Mouse (Mus musculus): ENCODE measurements around the gene Gm38431. TPM values are rescaled to one million over a fixed set of nuclear protein-coding genes. Genes with fewer than 3 reads are reported as not detected.
A peak's percentile ranks its signal among the peaks of the same experiment; 100 is the strongest.

Gene Gm38431
- polyA plus RNA-seq, 1 experiment from 2014 or later, result 2.0 TPM

DNA sequence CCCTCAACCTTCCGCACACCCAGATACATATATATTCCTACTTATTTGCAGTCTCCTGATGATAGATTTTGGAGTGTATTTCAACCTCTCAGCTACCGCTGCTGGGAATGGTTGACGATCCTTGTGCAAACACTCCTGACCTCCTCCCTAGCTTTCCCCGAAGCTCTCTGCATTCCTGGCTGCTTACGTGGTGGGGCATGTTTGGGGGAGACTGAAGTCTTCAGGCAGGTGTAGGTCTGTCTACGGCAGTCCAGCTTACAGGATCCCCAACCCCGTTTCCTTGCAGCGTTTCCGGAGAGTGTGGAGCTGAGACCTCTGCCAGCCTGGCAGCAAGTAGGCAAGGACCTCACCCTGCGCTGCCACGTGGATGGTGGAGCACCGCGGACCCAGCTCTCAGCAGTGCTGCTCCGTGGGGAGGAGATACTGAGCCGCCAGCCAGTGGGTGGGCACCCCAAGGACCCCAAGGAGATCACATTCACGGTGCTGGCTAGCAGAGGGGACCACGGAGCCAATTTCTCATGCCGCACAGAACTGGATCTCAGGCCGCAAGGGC lies 66.5 kb downstream of the Gm38431 start:
- Histone ChIP-seq H3K4me1 (ENCODE audit: control insufficient read depth, insufficient read depth, low read length) (peaks cover 3% of the 10 kb centered on the region; the same call in 1 of the 2 replicates), H3K27ac (replicated peaks; ENCODE audit: low read depth, low read length) (no peak overlapping the region), H3K4me2 (ENCODE audit: low read length) (no peak overlapping the region), H3K9ac (replicated peaks; ENCODE audit: low read length) (no peak overlapping the region), H3K27me3 (ENCODE audit: control insufficient read depth, insufficient read depth, low read length) (peaks cover 31% of the 10 kb centered on the region), H3K36me3 (ENCODE audit: control insufficient read depth, insufficient read depth, low read length) (no peaks in the 10 kb centered on the region), H3K4me3 (replicated peaks; ENCODE audit: low read depth, low read length) (no peak overlapping the region), H3K9me3 (ENCODE audit: control insufficient read depth, low read length) (no peaks in the 10 kb centered on the region)
- DNase-seq, result no peak
- no peak for ATAC-seq (ENCODE audit: low FRiP score, low TSS enrichment)
- WGBS, result 70% methylated on average over 19 of the region's 19 CpGs

DNA sequence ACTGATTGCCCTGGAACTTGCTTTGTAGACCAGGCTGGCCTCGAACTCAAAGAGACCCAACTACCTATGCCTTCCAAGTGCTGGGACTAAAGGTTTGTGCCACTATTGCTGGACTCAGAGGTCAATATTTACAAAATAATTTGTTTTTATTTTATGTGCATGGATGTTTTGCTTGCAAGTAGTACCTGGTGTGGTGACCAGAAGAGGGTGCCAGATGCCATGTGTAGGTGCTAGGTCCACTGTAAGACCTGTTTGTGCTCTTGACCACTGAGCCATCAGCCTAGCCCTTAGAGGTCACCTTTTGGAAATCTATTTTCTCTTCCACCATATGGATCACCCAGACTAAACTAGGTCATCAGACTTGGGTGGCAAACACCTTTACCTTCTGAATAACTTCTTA lies 69.1 kb downstream of the Gm38431 start:
- Histone ChIP-seq H3K9ac (replicated peaks; ENCODE audit: low read length) (no peak overlapping the region), H3K36me3 (ENCODE audit: control insufficient read depth, insufficient read depth, low read length) (no peaks in the 10 kb centered on the region), H3K27ac (replicated peaks; ENCODE audit: low read depth, low read length) (no peak overlapping the region), H3K27me3 (ENCODE audit: control insufficient read depth, insufficient read depth, low read length) (peaks cover 12% of the 10 kb centered on the region; the same call in 1 of the 2 replicates), H3K9me3 (ENCODE audit: control insufficient read depth, low read length) (no peaks in the 10 kb centered on the region), H3K4me3 (replicated peaks; ENCODE audit: low read depth, low read length) (no peak overlapping the region), H3K4me1 (ENCODE audit: control insufficient read depth, insufficient read depth, low read length) (no peaks in the 10 kb centered on the region), H3K4me2 (ENCODE audit: low read length) (no peak overlapping the region)
- no peak for DNase-seq
- WGBS, result 75% methylated on average over 1 of the region's 1 CpGs
- no peak for ATAC-seq (ENCODE audit: low FRiP score, low TSS enrichment)

GRCm38 (mm10) chr9:21022288-21022687 lies 69.5 kb downstream of the Gm38431 start:
- Histone ChIP-seq H3K9me3 (ENCODE audit: control insufficient read depth, low read length) (no peaks in the 10 kb centered on the region), H3K27me3 (ENCODE audit: control insufficient read depth, insufficient read depth, low read length) (peaks cover 15% of the 10 kb centered on the region; the same call in 1 of the 2 replicates), H3K9ac (replicated peaks; ENCODE audit: low read length) (no peak overlapping the region), H3K4me2 (ENCODE audit: low read length) (no peak overlapping the region), H3K4me3 (replicated peaks; ENCODE audit: low read depth, low read length) (no peak overlapping the region), H3K4me1 (ENCODE audit: control insufficient read depth, insufficient read depth, low read length) (no peaks in the 10 kb centered on the region), H3K36me3 (ENCODE audit: control insufficient read depth, insufficient read depth, low read length) (no peaks in the 10 kb centered on the region), H3K27ac (replicated peaks; ENCODE audit: low read depth, low read length) (no peak overlapping the region)
- no peak for ATAC-seq (ENCODE audit: low FRiP score, low TSS enrichment)
- 67% methylated on average over 6 of the region's 6 CpGs for WGBS
- DNase-seq, result no peak

DNA sequence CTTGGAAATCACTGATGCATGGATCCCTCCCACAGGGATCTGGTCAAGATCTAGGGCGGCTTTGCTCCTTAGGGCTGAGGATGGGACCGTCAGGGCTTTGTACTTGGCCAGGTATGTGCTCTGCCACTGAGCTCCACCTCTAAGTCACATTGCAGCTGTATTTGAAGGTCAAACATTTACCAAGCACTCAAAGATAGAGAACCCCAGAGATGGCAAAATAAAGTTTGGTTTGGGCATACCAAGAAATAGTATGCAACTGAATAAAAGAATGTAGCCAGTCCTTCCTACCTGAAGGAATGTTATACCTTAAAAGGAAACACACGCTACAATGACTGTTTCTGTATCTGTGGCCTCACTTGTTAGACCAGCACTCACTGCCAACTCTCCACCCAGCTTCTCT lies 70.4 kb downstream of the Gm38431 start:
- 83% methylated on average over 3 of the region's 3 CpGs for WGBS
- no peaks in the 10 kb centered on the region for H3K36me3 ChIP-seq (ENCODE audit: control insufficient read depth, insufficient read depth, low read length)
- H3K4me2 ChIP-seq (ENCODE audit: low read length), result no peak overlapping the region
- H3K27ac ChIP-seq (replicated peaks; ENCODE audit: low read depth, low read length), result no peak overlapping the region
- H3K27me3 ChIP-seq (ENCODE audit: control insufficient read depth, insufficient read depth, low read length), result peaks cover 24% of the 10 kb centered on the region
- DNase-seq (no peak), ATAC-seq (ENCODE audit: low FRiP score, low TSS enrichment) (no peak)
- H3K4me1 ChIP-seq (ENCODE audit: control insufficient read depth, insufficient read depth, low read length), result no peaks in the 10 kb centered on the region
- no peaks in the 10 kb centered on the region for H3K9me3 ChIP-seq (ENCODE audit: control insufficient read depth, low read length)
- no peak overlapping the region for H3K9ac ChIP-seq (replicated peaks; ENCODE audit: low read length)
- no peak overlapping the region for H3K4me3 ChIP-seq (replicated peaks; ENCODE audit: low read depth, low read length)

DNA sequence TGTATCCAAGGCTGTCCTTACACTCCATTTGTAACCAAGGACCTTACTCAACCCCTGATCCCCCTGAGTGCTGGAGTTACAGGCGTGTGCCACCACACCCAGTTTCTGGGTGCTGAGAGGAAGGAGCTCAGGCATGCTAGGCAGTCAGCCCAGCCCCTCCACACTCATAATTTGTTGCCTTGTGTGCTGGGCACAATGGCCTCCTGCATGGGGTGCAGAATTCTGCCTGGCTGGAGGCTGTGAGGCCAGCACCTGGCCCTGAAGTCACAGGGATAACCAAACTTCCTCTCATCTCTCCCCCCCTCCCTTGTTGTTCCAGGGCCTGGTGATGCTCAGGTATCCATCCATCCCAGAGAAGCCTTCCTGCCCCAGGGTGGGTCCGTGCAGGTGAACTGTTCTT lies 73.2 kb downstream of the Gm38431 start:
- 82% methylated on average over 2 of the region's 2 CpGs for WGBS

More for the DNA sequence above, 73.2 kb downstream of the Gm38431 start:
- Histone ChIP-seq H3K4me3 (replicated peaks; ENCODE audit: low read depth, low read length) (no peak overlapping the region), H3K4me1 (ENCODE audit: control insufficient read depth, insufficient read depth, low read length) (no peaks in the 10 kb centered on the region), H3K27ac (replicated peaks; ENCODE audit: low read depth, low read length) (no peak overlapping the region), H3K4me2 (ENCODE audit: low read length) (no peak overlapping the region), H3K9ac (replicated peaks; ENCODE audit: low read length) (no peak overlapping the region), H3K27me3 (ENCODE audit: control insufficient read depth, insufficient read depth, low read length) (peaks cover 42% of the 10 kb centered on the region), H3K9me3 (ENCODE audit: control insufficient read depth, low read length) (no peaks in the 10 kb centered on the region), H3K36me3 (ENCODE audit: control insufficient read depth, insufficient read depth, low read length) (no peaks in the 10 kb centered on the region)
- DNase-seq (no peak), ATAC-seq (ENCODE audit: low FRiP score, low TSS enrichment) (no peak)

MicroRNAs encoded within 50 kb of the gene (microRNA counts, 519-probe panel; counts per million panel counts)
- not detected for microRNA mmu-miR-1900

Small RNAs within 50 kb of the gene (microRNA-seq; reads per million reads assigned to microRNA genes)
- not detected for gene Mir1900
- gene Mir7082, result 1.5 reads per million, percentile 3 among the genes with 10 or more reads in this experiment

Other genes starting within 250 kb of the Gm38431 start
- gene A230050P20Rik, start 223.4 kb downstream of the Gm38431 start, polyA plus RNA-seq (2014; fragmentation: Nextera tagmentation; extraction: Ambion mirVana), result 1.3 and 1.9 TPM in 2 replicates
- 11.1 and 14.4 TPM in 2 replicates for gene Angptl6, start 212.3 kb downstream of the Gm38431 start, polyA plus RNA-seq (2014; fragmentation: Nextera tagmentation; extraction: Ambion mirVana)
- 39.8 and 43.9 TPM in 2 replicates for gene Ppan, start 203.8 kb downstream of the Gm38431 start, polyA plus RNA-seq (2014; fragmentation: Nextera tagmentation; extraction: Ambion mirVana)
- 231 and 234 TPM in 2 replicates for gene Eif3g, start 193.4 kb downstream of the Gm38431 start, polyA plus RNA-seq (2014; fragmentation: Nextera tagmentation; extraction: Ambion mirVana)
- gene Dnmt1, start 132.1 kb downstream of the Gm38431 start, polyA plus RNA-seq (2014; fragmentation: Nextera tagmentation; extraction: Ambion mirVana), result 51.1 and 51.5 TPM in 2 replicates
- 4.1 and 10.8 TPM in 2 replicates for gene S1pr2, start 115.2 kb downstream of the Gm38431 start, polyA plus RNA-seq (2014; fragmentation: Nextera tagmentation; extraction: Ambion mirVana)
- 98.6 and 112 TPM in 2 replicates for gene Mrpl4, start 89.3 kb downstream of the Gm38431 start, polyA plus RNA-seq (2014; fragmentation: Nextera tagmentation; extraction: Ambion mirVana)
- gene Icam1, start 76.0 kb downstream of the Gm38431 start, polyA plus RNA-seq (2014; fragmentation: Nextera tagmentation; extraction: Ambion mirVana), result 1.7 and 4.1 TPM in 2 replicates
- gene Icam4, start 62.6 kb downstream of the Gm38431 start, polyA plus RNA-seq (2014; fragmentation: Nextera tagmentation; extraction: Ambion mirVana), result not detected in 2 replicates
- 0.71 and 1.0 TPM in 2 replicates for gene Icam5, start 59.9 kb downstream of the Gm38431 start, polyA plus RNA-seq (2014; fragmentation: Nextera tagmentation; extraction: Ambion mirVana)
- gene Zglp1, start 24.9 kb downstream of the Gm38431 start, polyA plus RNA-seq (2014; fragmentation: Nextera tagmentation; extraction: Ambion mirVana), result 1.5 and 1.6 TPM in 2 replicates
- gene Gm49373, start 18.9 kb downstream of the Gm38431 start, polyA plus RNA-seq (2014; fragmentation: Nextera tagmentation; extraction: Ambion mirVana), result 1.3 and 2.6 TPM in 2 replicates
- 55.5 and 82.2 TPM in 2 replicates for gene Fdx1l, start 18.4 kb downstream of the Gm38431 start, polyA plus RNA-seq (2014; fragmentation: Nextera tagmentation; extraction: Ambion mirVana)
- 28.3 and 41.0 TPM in 2 replicates for gene Raver1, start within 50 bp of the Gm38431 start, polyA plus RNA-seq (2014; fragmentation: Nextera tagmentation; extraction: Ambion mirVana)
- 7.4 and 8.5 TPM in 2 replicates for gene Tyk2, start 39.2 kb upstream of the Gm38431 start, polyA plus RNA-seq (2014; fragmentation: Nextera tagmentation; extraction: Ambion mirVana)
- gene Cdc37, start 58.0 kb upstream of the Gm38431 start, polyA plus RNA-seq (2014; fragmentation: Nextera tagmentation; extraction: Ambion mirVana), result 213 and 223 TPM in 2 replicates
- 28.4 and 32.3 TPM in 2 replicates for gene Pde4a, start 73.7 kb upstream of the Gm38431 start, polyA plus RNA-seq (2014; fragmentation: Nextera tagmentation; extraction: Ambion mirVana)
- 40.3 and 53.7 TPM in 2 replicates for gene Keap1, start 147.4 kb upstream of the Gm38431 start, polyA plus RNA-seq (2014; fragmentation: Nextera tagmentation; extraction: Ambion mirVana)
- 2.3 and 2.8 TPM in 2 replicates for gene S1pr5, start 156.4 kb upstream of the Gm38431 start, polyA plus RNA-seq (2014; fragmentation: Nextera tagmentation; extraction: Ambion mirVana)
- 44.6 and 44.7 TPM in 2 replicates for gene Atg4d, start 173.3 kb upstream of the Gm38431 start, polyA plus RNA-seq (2014; fragmentation: Nextera tagmentation; extraction: Ambion mirVana)
- 12.9 and 16.9 TPM in 2 replicates for gene Kri1, start 196.0 kb upstream of the Gm38431 start, polyA plus RNA-seq (2014; fragmentation: Nextera tagmentation; extraction: Ambion mirVana)
- gene Cdkn2d, start 199.4 kb upstream of the Gm38431 start, polyA plus RNA-seq (2014; fragmentation: Nextera tagmentation; extraction: Ambion mirVana), result 84.9 and 95.7 TPM in 2 replicates
- gene Ap1m2, start 220.3 kb upstream of the Gm38431 start, polyA plus RNA-seq (2014; fragmentation: Nextera tagmentation; extraction: Ambion mirVana), result 0.88 and 1.5 TPM in 2 replicates
- 49.3 and 67.4 TPM in 2 replicates for gene Slc44a2, start 228.7 kb upstream of the Gm38431 start, polyA plus RNA-seq (2014; fragmentation: Nextera tagmentation; extraction: Ambion mirVana)